Mouse (Mus musculus) MEL (cell line): ENCODE measurements at regions not wholly inside any gene's neighbourhood (a gene's known extent, or its start where the extent isn't known, plus 50 kb on each side); places are given as distances from the start of the nearest gene placed in this dataset.

Experiments
- CTCF ChIP-seq, 3 experiments: IDR thresholded peaks in 2 of 3; conservative IDR thresholded peaks in 1 of 3; 2 replicates each; pipeline ENCODE4 v1.5.1; 2011 to 2012; ENCODE audit warnings: low read length in 3 of 3, low read depth in 2 of 3, mild to moderate bottlenecking in 2 of 3, improper control_type of control experiment in 1 of 3, inconsistent platforms in 1 of 3, mixed read lengths in 1 of 3, moderate library complexity in 1 of 3; ENCODE audit not compliant: control insufficient read depth in 1 of 3, insufficient read depth in 1 of 3, poor library complexity in 1 of 3, severe bottlenecking in 1 of 3
- EP300 ChIP-seq, 2 experiments: IDR thresholded peaks; 2 replicates each; pipeline ENCODE4 v1.6.1; 2011; ENCODE audit warnings: improper control_type of control experiment in 2 of 2, low read length in 2 of 2, low read depth in 1 of 2, mild to moderate bottlenecking in 1 of 2
- NELFE ChIP-seq: IDR thresholded peaks from 2 replicates; pipeline ENCODE4 v1.6.1; 2011; ENCODE audit warnings: low read depth, low read length, improper control_type of control experiment
- SIN3A ChIP-seq: IDR thresholded peaks from 2 replicates; pipeline ENCODE4 v1.6.1; 2012; ENCODE audit warnings: low read length, improper control_type of control experiment, inconsistent platforms
- ZKSCAN1 ChIP-seq: IDR thresholded peaks from 2 replicates; pipeline ENCODE4 v1.6.1; 2012; ENCODE audit warnings: low read depth, mild to moderate bottlenecking, inconsistent platforms, low read length, improper control_type of control experiment, moderate library complexity
- ZNF384 ChIP-seq: IDR thresholded peaks from 2 replicates; pipeline ENCODE4 v1.6.1; 2012; ENCODE audit warnings: low read depth, mild to moderate bottlenecking, inconsistent platforms, low read length, improper control_type of control experiment

GRCm38 (mm10) chr16:24136483-24137148 is 148.0 kb upstream of the Bcl6 start:
- TF ChIP-seq ZNF384 (no peak), ZKSCAN1 (no peak), EP300 (IDR thresholded peaks at IDR 0.05; ENCODE audit: low read depth in 1 of 2, low read length in 2 of 2) (no peak), NELFE (no peak), CTCF (IDR thresholded peaks at IDR 0.05 in 2 of 3, conservative IDR thresholded peaks at IDR 0.05 in 1 of 3; ENCODE audit: control insufficient read depth in 1 of 3, insufficient read depth in 1 of 3, low read depth in 2 of 3, low read length in 3 of 3, poor library complexity in 1 of 3, severe bottlenecking in 1 of 3) (no peak), SIN3A (no peak)
